Mouse (Mus musculus): ENCODE results near the gene Mtus2.

Mtus2 gene

DNA sequence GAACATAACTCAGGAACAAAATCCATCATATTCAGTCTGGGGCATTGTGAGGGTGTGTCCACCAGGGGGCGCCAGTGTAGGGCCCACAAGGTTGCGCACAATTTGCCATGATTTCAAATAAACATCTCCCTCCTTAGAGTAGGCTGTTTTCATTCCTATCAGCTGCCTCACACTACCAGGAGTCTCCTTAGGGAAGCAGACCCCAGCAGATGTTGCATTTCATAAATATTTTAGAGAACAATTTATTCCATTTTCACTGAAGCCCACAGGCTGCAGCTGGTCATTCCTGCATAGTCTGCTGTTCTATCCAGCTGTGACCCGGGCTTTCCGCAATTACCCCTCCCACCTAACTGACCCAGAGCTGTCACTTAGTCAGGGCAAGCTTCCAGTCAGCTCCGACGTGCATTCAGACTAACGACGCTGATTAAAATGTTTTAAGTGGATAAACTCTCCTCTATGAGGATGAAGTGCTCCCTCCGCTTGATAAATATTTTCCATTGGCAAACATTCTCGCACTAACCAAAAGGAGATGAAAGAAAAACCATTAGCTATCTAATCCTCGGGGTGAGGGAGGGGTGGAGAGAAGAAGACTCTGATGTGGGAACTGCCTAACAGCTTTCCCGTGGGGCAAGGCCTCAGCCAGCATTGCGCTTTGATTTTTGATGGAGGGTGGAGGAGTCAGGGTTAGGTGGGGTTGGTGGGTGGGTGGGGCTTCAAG, 223.6 kb downstream of the Mtus2 start:
- peak in 1 of 2 experiments; percentile 1 for DNase-seq (ENCODE audit: low spot score in 2 of 2)

DNA sequence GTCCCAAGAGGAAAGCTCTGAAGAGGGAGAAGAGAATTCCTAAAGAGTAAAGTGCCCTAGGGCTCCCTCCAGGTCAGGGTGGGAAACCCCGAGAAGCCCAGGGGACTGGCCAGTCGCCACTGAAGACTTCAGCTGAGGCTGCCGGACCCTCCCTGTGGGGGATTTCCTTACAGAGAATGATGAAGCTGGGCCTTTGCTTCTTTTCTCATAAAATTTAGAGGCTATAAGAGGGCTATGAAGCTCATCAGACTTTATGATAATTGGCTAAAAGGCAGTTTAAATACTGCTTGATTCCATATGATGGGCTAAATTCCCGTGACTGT, 224.1 kb downstream of the Mtus2 start:
- DNase-seq (ENCODE audit: low spot score in 2 of 2) = no peak

DNA sequence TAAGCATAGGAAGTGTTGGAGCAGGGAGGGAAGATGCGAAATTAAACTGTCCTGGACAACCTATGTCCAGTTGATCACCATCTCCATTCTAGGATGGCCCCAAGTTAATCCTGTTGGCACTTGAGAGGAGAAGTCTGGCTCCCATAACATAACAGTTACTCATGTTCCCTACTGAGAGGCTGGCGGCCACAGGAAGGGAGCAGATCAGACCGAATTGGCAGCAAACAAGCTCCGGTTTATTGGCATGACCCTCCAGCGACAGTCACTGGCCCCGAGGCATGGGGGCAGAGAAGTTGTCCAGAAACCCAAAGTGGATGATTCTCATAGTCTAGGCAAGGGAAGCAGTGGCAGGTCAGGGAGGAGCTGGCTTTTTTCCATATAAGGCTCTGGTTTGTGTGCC, 224.8 kb downstream of the Mtus2 start:
- no peak for DNase-seq (ENCODE audit: low spot score in 2 of 2)

DNA sequence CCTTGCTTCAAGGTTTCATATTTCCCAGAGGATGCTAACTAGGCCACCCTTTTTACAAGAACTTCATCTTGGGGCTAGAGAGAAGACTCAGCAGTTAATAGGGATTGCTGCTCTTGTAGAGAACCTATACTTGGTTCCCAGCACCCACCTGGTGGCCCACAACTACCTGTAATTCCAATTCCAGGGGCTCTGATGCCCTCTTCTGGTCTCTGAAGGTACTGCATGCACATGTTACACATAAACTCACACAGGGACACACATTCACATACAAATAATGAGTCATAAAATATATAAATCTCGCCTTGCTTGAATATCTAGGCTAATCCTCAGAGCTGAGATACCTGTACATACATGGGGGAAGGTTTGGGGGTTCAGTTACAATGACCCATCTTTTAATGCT, 228.8 kb downstream of the Mtus2 start:
- DNase-seq (ENCODE audit: low spot score in 2 of 2) = no peak

DNA sequence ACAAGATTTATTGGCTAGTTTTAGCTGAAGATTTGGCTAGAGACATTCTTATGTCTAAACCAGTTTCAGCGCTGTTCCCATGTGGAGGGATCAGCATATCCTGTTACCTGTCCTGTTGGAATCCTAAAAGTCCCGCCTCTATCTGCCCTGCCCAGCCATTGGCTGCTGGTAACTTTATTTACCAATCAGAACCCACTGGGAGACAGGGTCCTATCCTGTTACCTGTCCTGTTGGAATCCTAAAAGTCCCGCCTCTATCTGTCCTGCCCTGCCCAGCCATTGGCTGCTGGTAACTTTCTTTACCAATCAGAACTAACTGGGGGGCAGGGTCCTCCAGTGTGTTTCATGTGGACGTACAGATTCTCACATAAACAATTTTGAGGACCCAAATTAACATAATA, 234.3 kb downstream of the Mtus2 start:
- no peak for DNase-seq (ENCODE audit: low spot score in 2 of 2)

DNA sequence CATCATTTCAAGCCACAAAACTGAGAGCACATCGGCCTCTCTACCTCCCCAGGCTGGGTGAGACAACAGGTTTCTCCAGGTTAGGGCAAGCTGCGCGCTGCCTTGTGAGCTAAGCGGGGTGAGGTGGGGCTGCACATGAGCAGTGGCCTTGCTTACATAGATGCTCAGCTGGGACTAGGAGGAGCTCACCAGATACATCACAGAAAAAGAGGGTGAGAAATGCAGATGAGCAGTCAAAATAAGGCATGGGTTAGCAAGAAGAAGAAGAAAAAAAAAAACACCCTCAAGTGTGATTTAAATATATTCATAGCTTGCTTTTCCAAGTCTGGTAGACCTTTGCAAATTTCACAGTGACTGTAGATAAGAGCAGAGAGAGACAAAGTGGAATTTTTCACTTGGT, 254.7 kb downstream of the Mtus2 start:
- DNase-seq (ENCODE audit: low spot score in 2 of 2) = no peak

DNA sequence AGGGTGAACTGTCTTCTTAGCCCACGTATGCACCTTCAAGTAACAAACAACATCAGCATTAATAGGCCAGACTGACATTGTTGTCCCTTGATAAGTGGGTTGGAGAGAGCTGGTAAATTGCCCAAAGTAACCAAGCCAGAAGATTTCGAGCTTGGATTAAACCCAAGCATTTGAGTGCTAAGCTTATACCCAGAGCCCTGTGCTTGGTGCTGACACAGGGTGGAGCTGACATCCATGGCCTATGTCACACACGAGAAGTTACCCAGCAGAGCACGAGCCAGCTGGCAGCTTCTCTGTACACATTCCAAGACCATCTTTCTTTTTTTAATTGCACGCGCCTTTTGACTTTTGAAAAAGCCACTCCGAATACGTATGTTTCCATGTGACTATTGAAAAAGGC, 259.7 kb downstream of the Mtus2 start:
- DNase-seq (ENCODE audit: low spot score in 2 of 2) = no peak

DNA sequence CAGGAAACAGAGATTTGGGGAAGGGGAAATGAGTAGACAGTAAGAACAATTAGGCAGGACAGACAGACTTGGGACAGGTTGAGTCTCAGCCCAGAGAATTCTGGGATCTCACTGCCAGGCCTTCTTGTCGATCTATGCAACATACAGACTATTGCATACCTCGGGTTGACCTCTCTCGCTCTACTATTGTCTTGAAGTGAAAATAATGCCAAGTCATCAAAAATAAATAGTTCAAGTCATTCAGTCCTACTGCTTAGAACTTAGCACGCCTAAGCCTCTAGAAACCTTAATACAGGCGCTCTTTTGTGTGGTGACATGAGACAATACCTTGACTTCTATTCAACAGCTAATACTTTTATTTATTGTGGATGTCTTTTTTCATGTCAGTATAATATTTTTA, 265.8 kb downstream of the Mtus2 start:
- DNase-seq (ENCODE audit: low spot score in 2 of 2) = no peak

DNA sequence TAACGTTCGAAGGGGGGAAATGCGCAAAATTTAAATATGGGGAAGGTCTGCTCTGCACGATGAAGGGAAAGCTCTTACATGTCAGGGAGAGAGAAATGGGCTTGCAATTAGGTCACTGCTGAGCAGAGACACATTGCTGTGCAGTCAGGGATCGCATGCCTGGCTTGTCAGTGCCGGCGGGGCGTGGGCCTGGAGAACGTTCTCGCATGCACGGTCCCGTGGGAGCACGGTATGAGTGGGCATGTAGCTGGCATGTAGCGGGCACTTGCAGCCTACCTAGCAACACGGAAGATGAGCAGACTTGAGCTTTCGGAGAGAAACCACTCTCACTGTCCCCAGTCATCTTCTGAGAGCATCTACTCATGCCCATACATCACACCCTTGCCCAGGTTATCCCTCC, 266.9 kb downstream of the Mtus2 start:
- no peak for DNase-seq (ENCODE audit: low spot score in 2 of 2)

DNA sequence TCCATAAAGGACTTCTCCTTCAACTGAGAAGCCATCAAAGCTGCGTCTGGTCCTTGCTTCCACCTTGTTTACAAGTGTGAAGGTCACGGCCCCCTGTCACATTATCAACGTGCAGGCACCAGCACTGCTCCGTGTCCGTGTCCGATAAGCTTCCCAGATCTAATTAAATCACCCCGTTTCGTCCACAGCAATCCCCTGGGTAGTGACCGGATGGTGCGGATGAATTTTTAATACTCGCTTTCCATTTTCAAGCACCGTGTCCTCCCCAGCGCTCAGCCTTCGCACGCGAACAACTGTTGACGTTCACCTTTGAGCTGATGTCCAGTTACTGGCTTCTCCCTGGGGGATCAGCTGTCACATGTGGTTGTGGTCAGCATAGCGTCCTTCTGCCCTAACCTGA, 276.6 kb downstream of the Mtus2 start:
- DNase-seq (ENCODE audit: low spot score in 2 of 2) = no peak

DNA sequence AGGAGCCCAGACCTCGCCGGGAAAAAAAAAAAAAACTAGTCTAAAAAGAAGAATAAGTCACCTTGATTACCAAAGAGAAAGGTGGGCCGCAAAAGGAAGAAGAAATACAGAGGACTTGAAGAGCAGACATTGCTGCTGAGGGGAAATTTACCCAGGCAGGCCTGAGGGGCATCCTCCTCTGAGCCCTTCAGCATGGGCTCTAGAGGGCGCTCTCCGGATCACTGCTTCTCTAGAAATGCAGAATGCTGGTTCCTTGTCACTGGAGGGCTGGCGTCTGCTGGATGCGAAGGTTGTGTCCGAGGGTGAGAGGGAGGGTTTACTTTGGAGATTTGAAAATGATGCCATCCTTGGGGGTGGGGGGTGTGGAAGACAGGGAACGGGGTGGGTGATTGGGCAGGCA, 279.5 kb downstream of the Mtus2 start:
- DNase-seq (ENCODE audit: low spot score in 2 of 2) = no peak

DNA sequence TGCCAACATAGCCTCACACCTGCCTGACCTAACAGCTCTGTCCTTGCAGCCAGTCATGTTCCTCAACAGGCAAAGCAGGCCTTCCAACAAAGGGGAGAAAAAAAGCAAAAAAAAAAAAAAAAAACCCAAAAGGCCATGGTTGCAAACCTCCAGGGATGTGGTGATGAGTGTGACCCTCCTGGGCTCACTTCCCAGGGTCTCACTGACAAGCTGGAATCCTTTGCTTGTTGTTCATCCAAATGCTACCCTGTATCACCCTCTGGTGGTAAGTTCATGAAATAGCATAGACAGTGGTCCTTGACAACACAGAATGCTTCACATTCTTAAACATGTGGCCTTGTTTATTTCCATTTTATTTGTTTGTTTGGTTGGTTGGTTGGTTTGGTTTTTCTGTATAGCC, 281.9 kb downstream of the Mtus2 start:
- DNase-seq (ENCODE audit: low spot score in 2 of 2) = no peak

DNA sequence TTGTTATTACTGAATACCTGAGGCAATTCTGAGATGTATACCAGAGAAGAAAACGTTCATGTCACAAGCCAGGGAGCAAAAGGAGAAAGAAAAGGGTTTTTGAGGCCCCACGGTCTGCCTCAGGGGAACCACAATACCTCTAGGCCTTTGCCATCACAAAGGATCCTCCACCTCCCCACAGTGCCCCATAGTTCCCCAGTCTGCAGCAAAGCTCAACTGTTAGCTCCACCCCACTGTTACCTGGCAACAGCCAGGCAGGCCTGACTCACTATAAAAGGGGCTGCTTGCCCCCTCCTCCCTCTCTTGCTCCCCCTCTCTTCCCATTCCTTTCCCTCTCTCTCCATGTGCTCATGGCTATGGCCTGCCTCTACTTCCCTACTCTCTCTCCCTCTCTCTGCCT, 282.6 kb downstream of the Mtus2 start:
- no peak for DNase-seq (ENCODE audit: low spot score in 2 of 2)

DNA sequence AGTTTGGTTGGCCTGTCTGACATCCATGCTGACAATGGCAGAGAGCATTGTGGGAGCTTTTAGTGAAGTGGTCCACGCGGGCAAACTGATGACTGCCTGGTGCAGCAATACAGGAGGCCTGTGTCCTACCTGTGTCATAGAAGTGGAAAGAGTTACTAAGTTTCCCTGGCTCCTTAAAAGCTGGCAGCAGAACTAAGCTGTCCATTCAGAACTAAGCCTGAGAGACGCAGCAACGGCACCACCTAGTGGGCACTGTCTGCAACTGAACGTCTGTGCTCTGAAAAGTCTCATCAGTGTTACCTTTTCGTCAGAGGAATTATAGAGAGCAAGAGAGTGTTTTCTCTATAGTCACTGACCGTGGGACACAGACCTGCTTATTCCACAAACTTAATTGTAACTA, 284.8 kb downstream of the Mtus2 start:
- DNase-seq (ENCODE audit: low spot score in 2 of 2) = peak in 1 of 2 experiments; percentile 16

DNA sequence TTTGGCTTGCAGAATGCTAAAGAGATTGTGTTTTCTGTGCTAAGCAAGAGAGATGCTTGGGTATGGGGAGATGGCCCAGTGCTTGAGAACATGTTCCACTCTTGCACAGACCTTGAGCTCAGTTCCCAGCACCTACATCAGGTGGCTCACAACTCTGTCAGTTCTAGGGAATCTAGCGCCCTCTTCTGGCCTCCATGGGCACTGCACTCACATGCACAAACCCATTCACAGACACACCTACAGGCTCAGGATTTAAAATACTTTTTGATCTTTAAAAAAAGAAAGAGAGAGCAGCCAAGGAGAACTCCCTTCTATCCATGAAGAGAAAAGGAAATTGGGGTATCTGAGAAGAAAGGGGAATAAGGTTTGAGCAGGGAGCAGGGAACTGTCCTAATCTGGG, 287.4 kb downstream of the Mtus2 start:
- no peak for DNase-seq (ENCODE audit: low spot score in 2 of 2)

DNA sequence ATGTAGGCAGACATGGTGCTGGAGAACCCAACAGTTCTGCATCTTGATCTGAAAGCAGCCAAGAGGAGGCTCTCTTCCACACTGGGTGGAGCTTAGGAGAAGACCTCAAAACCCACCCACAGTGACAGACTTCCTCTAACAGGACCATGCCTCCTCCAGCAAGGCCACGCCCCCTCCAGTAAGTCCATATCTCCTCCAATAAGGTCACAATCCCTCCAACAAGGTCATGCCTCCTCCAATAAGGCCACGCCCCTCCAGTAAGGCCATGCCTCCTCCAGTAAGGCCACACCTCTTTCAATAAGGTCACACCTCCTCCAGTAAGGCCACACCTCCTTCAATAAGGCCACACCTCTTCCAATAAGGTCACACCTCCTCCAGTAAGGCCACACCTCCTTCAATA, 288.3 kb downstream of the Mtus2 start:
- no peak for DNase-seq (ENCODE audit: low spot score in 2 of 2)

DNA sequence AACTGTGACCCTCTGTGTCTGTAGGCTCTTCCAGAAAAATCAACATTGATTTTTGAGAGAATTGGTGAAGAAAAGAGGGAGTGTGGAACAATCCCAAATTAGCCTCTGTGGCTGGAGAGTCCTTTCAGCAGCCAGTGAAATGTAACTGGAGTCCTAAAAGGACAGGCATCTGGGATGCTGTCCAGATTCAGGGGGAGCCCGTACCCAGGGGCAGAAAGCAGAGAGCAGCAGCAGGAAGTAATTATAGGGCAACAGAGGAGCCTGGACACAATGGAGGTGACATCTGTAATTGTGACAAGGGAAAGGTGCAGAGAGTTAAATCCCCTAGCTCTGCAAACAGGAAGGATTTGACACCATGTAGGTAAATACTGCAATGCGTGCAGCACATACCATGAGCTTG, 291.1 kb downstream of the Mtus2 start:
- DNase-seq (ENCODE audit: low spot score in 2 of 2) = no peak

DNA sequence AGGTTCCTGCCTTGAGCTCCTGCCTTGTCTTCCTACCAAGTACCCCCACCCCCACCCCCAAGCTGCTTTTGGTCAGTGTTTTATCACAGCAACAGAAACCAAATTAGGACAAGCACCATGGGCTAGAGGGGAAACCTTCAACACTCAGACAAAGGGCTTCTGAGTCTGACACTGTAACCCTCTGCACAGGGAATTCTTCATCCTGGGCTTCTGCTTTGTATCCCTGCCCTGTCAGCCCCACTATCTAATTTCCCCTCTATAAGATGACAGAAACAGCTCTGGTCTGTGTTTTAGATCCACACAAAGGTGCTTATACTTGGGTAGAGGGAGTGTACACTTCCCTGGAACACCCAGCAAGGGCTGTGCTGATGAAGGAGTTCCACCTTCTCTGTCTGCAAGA, 294.7 kb downstream of the Mtus2 start:
- DNase-seq (ENCODE audit: low spot score in 2 of 2) = no peak

DNA sequence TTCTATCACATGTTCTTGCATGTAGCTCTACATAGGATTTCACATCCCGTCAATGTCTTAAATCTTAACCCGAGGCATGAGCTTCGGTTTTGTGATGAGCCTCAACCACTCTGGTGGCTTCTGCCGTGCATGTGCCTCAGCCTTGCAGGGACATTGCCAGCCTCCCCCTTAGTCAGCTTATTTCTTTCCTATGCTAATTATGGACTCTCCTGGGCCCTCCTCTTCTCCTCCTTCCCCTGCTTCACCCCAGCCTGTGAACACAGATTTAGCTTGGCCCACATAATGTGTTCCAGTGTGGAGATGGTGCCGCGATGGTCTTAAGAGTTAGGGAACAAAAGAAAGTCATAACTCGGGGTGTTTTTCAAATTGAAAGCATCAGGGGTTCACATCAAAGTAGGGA, 304.9 kb downstream of the Mtus2 start:
- no peak for DNase-seq (ENCODE audit: low spot score in 2 of 2)

DNA sequence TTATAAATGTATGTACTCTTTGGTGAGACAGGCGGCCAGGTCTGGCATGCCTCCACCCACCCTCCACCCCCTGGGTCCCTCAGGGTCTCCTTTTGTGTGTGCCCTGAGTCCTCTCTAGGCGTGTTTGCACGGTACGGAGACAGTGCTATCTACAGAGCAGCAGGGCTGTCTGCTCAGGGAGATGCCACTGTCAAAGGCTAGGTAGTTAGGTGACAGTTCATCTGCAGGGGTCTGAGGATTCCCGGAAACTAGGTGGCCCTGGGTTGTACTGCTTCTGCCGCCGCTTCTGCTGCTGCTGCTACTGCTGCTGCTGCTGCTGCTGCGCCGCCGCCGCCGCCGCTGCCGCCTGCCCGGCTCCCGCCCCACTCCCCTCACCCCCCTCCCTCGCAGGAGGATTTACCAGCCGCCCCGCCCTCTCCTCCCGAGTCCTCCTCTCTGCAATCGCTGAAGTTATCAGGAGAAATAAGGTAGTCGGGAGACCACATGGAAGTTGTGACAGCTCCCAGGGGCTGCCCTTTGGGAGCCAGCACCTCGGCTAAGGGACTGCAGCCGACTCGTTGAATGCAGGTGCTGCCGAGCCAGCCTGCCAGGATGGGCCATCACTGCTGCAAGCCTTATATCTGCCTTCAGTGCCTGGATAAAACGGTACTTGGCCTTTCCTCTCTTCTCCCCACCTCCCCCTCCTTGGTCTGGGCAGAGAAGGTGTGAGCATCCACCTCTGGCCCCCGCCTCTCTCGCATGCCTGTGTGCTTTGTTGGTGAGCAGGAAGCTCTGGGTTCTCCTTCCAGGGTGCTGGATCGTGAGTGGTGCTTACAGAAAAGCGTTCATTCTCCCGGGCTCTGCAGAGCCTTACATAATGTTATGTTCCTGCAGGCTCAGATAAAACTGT, 307.9 kb downstream of the Mtus2 start:
- DNase-seq (ENCODE audit: low spot score in 2 of 2) = no peak

DNA sequence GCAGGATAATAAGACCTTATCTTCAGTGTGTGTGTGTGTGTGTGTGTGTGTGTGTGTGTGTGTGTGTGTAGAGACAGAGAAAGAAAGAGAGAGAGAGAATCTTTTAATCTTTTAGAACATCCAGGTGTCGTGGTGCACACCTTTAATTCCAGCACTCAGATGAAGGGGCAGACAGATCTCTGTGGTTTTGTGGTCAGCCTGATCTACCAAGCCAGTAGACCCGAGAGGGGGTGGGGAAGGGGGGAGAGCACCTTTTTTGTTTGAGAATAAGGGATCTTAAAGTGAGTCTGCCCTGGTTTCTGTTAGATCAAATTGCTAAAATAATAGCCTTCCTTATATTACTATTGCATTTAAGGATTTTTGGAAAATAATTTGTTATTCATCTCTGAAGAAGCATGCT, 309.7 kb downstream of the Mtus2 start:
- DNase-seq (ENCODE audit: low spot score in 2 of 2) = no peak

DNA sequence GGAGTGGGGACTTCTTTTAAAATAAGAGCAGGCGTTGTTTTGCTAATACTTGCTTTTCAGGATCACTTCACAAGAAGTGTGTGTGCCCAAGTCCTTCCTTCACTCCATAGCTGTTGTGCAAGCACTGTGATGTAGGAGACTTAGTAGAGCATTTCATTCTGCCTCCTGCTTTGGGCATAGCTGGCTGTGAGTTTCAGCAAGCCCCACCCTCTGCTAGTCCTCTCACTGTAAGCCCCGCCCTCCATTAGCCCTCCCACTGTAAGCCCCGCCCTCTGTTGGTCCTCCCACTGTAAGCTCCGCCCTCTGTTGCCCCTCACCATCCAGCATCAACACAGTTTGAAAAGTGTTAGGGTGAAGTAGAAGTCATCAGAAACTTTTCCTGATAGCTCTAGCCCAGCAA, 310.3 kb downstream of the Mtus2 start:
- DNase-seq (ENCODE audit: low spot score in 2 of 2) = no peak

DNA sequence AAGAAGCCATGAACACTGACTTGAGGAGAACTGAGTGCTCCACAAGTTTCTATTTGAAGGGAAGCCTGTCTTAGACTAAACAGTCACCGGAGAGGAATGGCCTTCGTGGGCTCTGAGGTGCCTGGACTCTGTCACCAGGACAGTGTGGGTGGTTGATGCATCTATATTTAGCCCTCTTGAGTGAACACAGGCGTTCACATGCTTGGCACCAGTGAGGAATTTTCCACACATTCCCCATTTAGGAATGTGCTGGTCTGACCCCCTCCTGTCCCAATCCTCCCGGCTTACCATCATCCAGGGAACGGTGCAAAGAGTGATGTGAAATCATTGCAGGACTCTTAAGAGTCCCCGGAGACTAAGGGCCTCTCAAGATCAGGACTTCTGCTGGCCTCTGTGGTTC, 314.9 kb downstream of the Mtus2 start:
- no peak for DNase-seq (ENCODE audit: low spot score in 2 of 2)

DNA sequence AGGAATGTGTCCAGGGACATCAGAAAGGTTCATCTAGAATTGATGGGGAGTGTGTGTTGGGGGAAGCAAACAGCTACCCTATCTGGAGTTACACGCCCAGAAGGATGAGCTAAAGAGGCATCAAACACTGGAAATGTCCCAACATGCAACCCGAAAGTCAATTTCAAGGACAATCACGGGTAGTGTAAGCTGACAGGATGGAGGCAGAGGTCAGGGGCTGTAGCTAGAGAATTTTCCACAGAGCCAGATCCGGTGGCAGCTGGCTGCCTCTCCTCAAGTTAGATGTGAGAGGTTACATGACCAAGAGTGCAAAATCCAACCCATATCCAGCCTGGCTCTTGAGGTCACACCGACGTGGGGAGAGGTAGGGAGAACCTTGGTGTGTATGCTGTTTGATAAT, 315.7 kb downstream of the Mtus2 start:
- DNase-seq (ENCODE audit: low spot score in 2 of 2) = no peak

Data from natural killer cell, adult 2 months (primary cell).